Mouse (Mus musculus): Measurements from ENCODE around the gene Trappc1. TPM values are rescaled to one million over a fixed set of nuclear protein-coding genes. Genes with fewer than 3 reads are reported as not detected.
A peak's percentile ranks its signal among the peaks of the same experiment; 100 is the strongest.

Gene Trappc1
- polyA plus RNA-seq (2012; rRNA removed) (49.6 and 62.9 TPM in 2 replicates), polyA plus RNA-seq (2014; fragmentation: Nextera tagmentation; extraction: Ambion mirVana) (101 and 106 TPM in 2 replicates)

GRCm38 (mm10) chr11:69323667-69324111 lies at the start of gene Trappc1, which contains the start of gene Cntrob:
Trappc1 (plus strand) TSS chr11:69323980.
Cntrob (minus strand) TSS chr11:69323775.
- Histone ChIP-seq H3K9me3 (ENCODE audit: control insufficient read depth, low read length) (no peaks in the 10 kb centered on the region), H3K27me3 (ENCODE audit: control insufficient read depth, insufficient read depth, low read length) (peaks cover 22% of the 10 kb centered on the region), H3K27ac (peak within 1 kb of the TSS; percentile 89), H3K36me3 (replicated peaks; ENCODE audit: control insufficient read depth, insufficient read depth, low read depth) (no peaks in the 10 kb centered on the region), H3K9ac (replicated peaks) (peak within 1 kb of the TSS; percentile 98), H3K4me3 (ENCODE audit: insufficient read depth in 1 of 2, low read depth in 2 of 2, low read length in 2 of 2) (peak within 1 kb of the TSS; percentile 86 to 92), H3K4me2 (ENCODE audit: low read depth) (peak within 1 kb of the TSS; percentile 100), H3K4me1 (replicated peaks; ENCODE audit: control insufficient read depth in 2 of 2, insufficient read depth in 2 of 2, low read length in 1 of 2) (peaks cover 21 to 26% of the 10 kb centered on the region in 2 experiments)
- peak; percentile 92 for ATAC-seq (ENCODE audit: insufficient read depth)
- under 1% methylated on average over 30 of the region's 30 CpGs for WGBS (ENCODE audit: insufficient replicate concordance)
- DNase-seq (ENCODE audit: low read depth in 3 of 3, low spot score in 3 of 3): peak; percentile 97 to 98 (median 98)
- TF ChIP-seq CTCF (IDR thresholded peaks at IDR 0.05; ENCODE audit: low read depth) (peak; percentile 30; the same call in 1 of the 2 replicates), EP300 (IDR thresholded peaks at IDR 0.05; ENCODE audit: low read depth) (no peak; the same call in 1 of the 2 replicates)

DNA sequence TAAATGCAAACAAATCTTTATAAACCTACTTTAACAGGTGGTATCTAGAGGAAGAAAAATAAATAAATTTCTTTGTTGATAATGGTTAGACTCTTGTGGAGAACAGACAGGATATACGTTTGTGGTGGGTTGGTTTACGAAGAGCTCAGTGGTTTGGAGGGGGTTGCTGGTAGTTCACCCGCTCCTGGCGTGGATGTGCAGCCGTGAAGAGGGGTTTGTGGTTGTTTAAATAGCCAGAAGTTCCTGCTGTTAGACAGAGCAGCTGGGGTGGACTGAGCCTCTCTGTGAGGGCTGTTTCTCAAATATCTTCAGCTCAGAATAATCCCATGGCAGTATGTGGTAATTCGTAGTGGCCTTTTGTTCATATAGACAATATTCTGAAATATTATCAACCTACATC lies 48.1 kb upstream of the Trappc1 start:
- H3K27me3 ChIP-seq (ENCODE audit: control insufficient read depth, insufficient read depth, low read length): peaks cover under 1% of the 10 kb centered on the region; the same call in 1 of the 2 replicates
- no peaks in the 10 kb centered on the region for H3K4me1 ChIP-seq (replicated peaks; ENCODE audit: control insufficient read depth in 2 of 2, insufficient read depth in 2 of 2, low read length in 1 of 2)
- no peaks in the 10 kb centered on the region for H3K9me3 ChIP-seq (ENCODE audit: control insufficient read depth, low read length)
- no peak overlapping the region for H3K9ac ChIP-seq (replicated peaks)
- ATAC-seq (ENCODE audit: insufficient read depth) (no peak), DNase-seq (ENCODE audit: low read depth in 3 of 3, low spot score in 3 of 3) (no peak)
- 35% methylated on average over 6 of the region's 6 CpGs for WGBS (ENCODE audit: insufficient replicate concordance)
- TF ChIP-seq CTCF (IDR thresholded peaks at IDR 0.05; ENCODE audit: low read depth): no peak
- TF ChIP-seq EP300 (IDR thresholded peaks at IDR 0.05; ENCODE audit: low read depth): no peak
- no peaks in the 10 kb centered on the region for H3K36me3 ChIP-seq (replicated peaks; ENCODE audit: control insufficient read depth, insufficient read depth, low read depth)
- no peak overlapping the region for H3K4me2 ChIP-seq (ENCODE audit: low read depth)
- no peak overlapping the region for H3K27ac ChIP-seq
- no peak overlapping the region for H3K4me3 ChIP-seq (ENCODE audit: insufficient read depth in 1 of 2, low read depth in 2 of 2, low read length in 2 of 2)

- Histone ChIP-seq H3K9ac (replicated peaks) (no peak overlapping the region), H3K4me3 (ENCODE audit: insufficient read depth in 1 of 2, low read depth in 2 of 2, low read length in 2 of 2) (no peak overlapping the region), H3K27ac (no peak overlapping the region), H3K36me3 (replicated peaks; ENCODE audit: control insufficient read depth, insufficient read depth, low read depth) (no peaks in the 10 kb centered on the region), H3K27me3 (ENCODE audit: control insufficient read depth, insufficient read depth, low read length) (no peaks in the 10 kb centered on the region), H3K4me2 (ENCODE audit: low read depth) (no peak overlapping the region), H3K4me1 (replicated peaks; ENCODE audit: control insufficient read depth in 2 of 2, insufficient read depth in 2 of 2, low read length in 1 of 2) (no peaks in the 10 kb centered on the region), H3K9me3 (ENCODE audit: control insufficient read depth, low read length) (no peaks in the 10 kb centered on the region)
- TF ChIP-seq CTCF (IDR thresholded peaks at IDR 0.05; ENCODE audit: low read depth) (no peak), EP300 (IDR thresholded peaks at IDR 0.05; ENCODE audit: low read depth) (no peak)
- ATAC-seq (ENCODE audit: insufficient read depth): no peak
- DNase-seq (ENCODE audit: low read depth in 3 of 3, low spot score in 3 of 3): no peak
- 36% methylated on average over 2 of the region's 2 CpGs for WGBS (ENCODE audit: insufficient replicate concordance)
Observed at GRCm38 (mm10) chr11:69276081-69276480, 47.7 kb upstream of the Trappc1 start.

DNA sequence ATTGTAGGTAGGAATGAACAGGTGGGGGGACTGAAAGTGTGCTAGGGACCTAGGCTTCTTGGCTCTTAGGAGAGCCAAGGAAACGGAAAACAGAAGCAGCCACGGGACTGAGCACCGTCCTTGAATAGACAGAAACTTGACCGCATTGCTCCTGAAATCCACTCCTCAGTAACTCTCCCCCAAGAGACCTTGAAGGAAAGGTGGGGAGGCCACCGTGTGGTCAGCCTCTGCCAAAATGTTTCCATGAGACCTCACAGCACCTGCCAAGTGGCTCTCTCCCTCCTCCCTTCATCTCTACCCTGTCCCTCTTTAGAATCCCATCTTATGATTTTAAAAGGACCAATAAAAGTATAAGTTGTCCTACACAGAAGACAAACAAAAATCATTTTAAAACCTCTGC lies 46.5 kb upstream of the Trappc1 start:
- no peak overlapping the region for H3K27ac ChIP-seq
- TF ChIP-seq CTCF (IDR thresholded peaks at IDR 0.05; ENCODE audit: low read depth) (no peak), EP300 (IDR thresholded peaks at IDR 0.05; ENCODE audit: low read depth) (no peak)
- H3K4me3 ChIP-seq (ENCODE audit: insufficient read depth in 1 of 2, low read depth in 2 of 2, low read length in 2 of 2): no peak overlapping the region
- no peaks in the 10 kb centered on the region for H3K4me1 ChIP-seq (replicated peaks; ENCODE audit: control insufficient read depth in 2 of 2, insufficient read depth in 2 of 2, low read length in 1 of 2)
- no peak overlapping the region for H3K4me2 ChIP-seq (ENCODE audit: low read depth)
- 52% methylated on average over 5 of the region's 5 CpGs for WGBS (ENCODE audit: insufficient replicate concordance)
- no peaks in the 10 kb centered on the region for H3K36me3 ChIP-seq (replicated peaks; ENCODE audit: control insufficient read depth, insufficient read depth, low read depth)
- ATAC-seq (ENCODE audit: insufficient read depth): no peak
- DNase-seq (ENCODE audit: low read depth in 3 of 3, low spot score in 3 of 3): no peak
- H3K9me3 ChIP-seq (ENCODE audit: control insufficient read depth, low read length): no peaks in the 10 kb centered on the region
- H3K27me3 ChIP-seq (ENCODE audit: control insufficient read depth, insufficient read depth, low read length): no peaks in the 10 kb centered on the region
- H3K9ac ChIP-seq (replicated peaks): no peak overlapping the region

GRCm38 (mm10) chr11:69291111-69291510 lies 32.7 kb upstream of the Trappc1 start:
- no peak for TF ChIP-seq EP300 (IDR thresholded peaks at IDR 0.05; ENCODE audit: low read depth)
- TF ChIP-seq CTCF (IDR thresholded peaks at IDR 0.05; ENCODE audit: low read depth): no peak
- WGBS (ENCODE audit: insufficient replicate concordance): 42% methylated on average over 5 of the region's 5 CpGs
- ATAC-seq (ENCODE audit: insufficient read depth): no peak

More at GRCm38 (mm10) chr11:69291111-69291510, 32.7 kb upstream of the Trappc1 start:
- no peaks in the 10 kb centered on the region for H3K9me3 ChIP-seq (ENCODE audit: control insufficient read depth, low read length)
- H3K9ac ChIP-seq (replicated peaks): no peak overlapping the region
- H3K4me1 ChIP-seq (replicated peaks; ENCODE audit: control insufficient read depth in 2 of 2, insufficient read depth in 2 of 2, low read length in 1 of 2): no peaks in the 10 kb centered on the region; a peak in 1 of 4 replicates
- H3K4me2 ChIP-seq (ENCODE audit: low read depth): no peak overlapping the region
- no peak overlapping the region for H3K4me3 ChIP-seq (ENCODE audit: insufficient read depth in 1 of 2, low read depth in 2 of 2, low read length in 2 of 2)
- DNase-seq (ENCODE audit: low read depth in 3 of 3, low spot score in 3 of 3): no peak
- H3K36me3 ChIP-seq (replicated peaks; ENCODE audit: control insufficient read depth, insufficient read depth, low read depth): no peaks in the 10 kb centered on the region
- no peaks in the 10 kb centered on the region for H3K27me3 ChIP-seq (ENCODE audit: control insufficient read depth, insufficient read depth, low read length)
- no peak overlapping the region for H3K27ac ChIP-seq

Data from liver, embryonic 14.5 days (tissue).